In genomic region chr17:27512619-27513161, GRCm38 (mm10) we compare ENCODE assay signal across 8 mouse cellular contexts. TPM values are rescaled to one million over a fixed set of nuclear protein-coding genes. Genes with fewer than 3 reads are reported as not detected.
A peak's percentile ranks its signal among the peaks of the same experiment; 100 is the strongest.
DNase-seq lines count a peak whose midpoint lies in the region; ATAC-seq and TF ChIP-seq lines count a peak whose summit lies in the region.

No protein-coding gene starts in this region.

- no peaks in the 10 kb centered on the region for H3K9me3 ChIP-seq in heart, embryonic 12.5 days (replicated peaks)
- 0 out of 2 replicates have a peak, but pooled peaks cover 3% of the 10 kb centered on the region for H3K9me3 ChIP-seq in E14TG2a.4 (ENCODE audit: low read length)
- H3K9me3 ChIP-seq in embryonic facial prominence, embryonic 10.5 days = no peaks in the 10 kb centered on the region
- no peaks in the 10 kb centered on the region for H3K9me3 ChIP-seq in intestine, embryonic 15.5 days
- H3K9me3 ChIP-seq in neural tube, embryonic 13.5 days = no peaks in the 10 kb centered on the region

- H3K4me1 ChIP-seq in heart, embryonic 12.5 days (replicated peaks) = peaks cover 24% of the 10 kb centered on the region
- H3K4me1 ChIP-seq in E14TG2a.4 (replicated peaks; ENCODE audit: low read depth, low read length) = peaks cover 21% of the 10 kb centered on the region
- H3K4me1 ChIP-seq in embryonic facial prominence, embryonic 10.5 days = peaks cover 56% of the 10 kb centered on the region
- peaks cover 22% of the 10 kb centered on the region for H3K4me1 ChIP-seq in intestine, embryonic 15.5 days (replicated peaks)
- peaks cover 37% of the 10 kb centered on the region for H3K4me1 ChIP-seq in neural tube, embryonic 13.5 days (replicated peaks)

- peak overlapping the region; percentile 69 for H3K9ac ChIP-seq in heart, embryonic 12.5 days
- H3K9ac ChIP-seq in intestine, embryonic 15.5 days = peak overlapping the region; percentile 43
- H3K9ac ChIP-seq in neural tube, embryonic 13.5 days = peak overlapping the region; percentile 83

- H3K4me3 ChIP-seq in heart, embryonic 12.5 days = peak overlapping the region; percentile 69
- peak overlapping the region; percentile 74 for H3K4me3 ChIP-seq in E14TG2a.4 (replicated peaks; ENCODE audit: low read length)
- peak overlapping the region; percentile 67 for H3K4me3 ChIP-seq in embryonic facial prominence, embryonic 10.5 days
- H3K4me3 ChIP-seq in intestine, embryonic 15.5 days (replicated peaks) = peak overlapping the region; percentile 49
- peak overlapping the region; percentile 59 for H3K4me3 ChIP-seq in neural tube, embryonic 13.5 days

- TF ChIP-seq CTCF in E14TG2a.4 (conservative IDR thresholded peaks at IDR 0.05; ENCODE audit: low read length) = no peak

- H3K27me3 ChIP-seq in heart, embryonic 12.5 days (replicated peaks) = peaks cover 99% of the 10 kb centered on the region
- peaks cover 95% of the 10 kb centered on the region for H3K27me3 ChIP-seq in E14TG2a.4 (ENCODE audit: insufficient read depth, low read length)
- peaks cover 100% of the 10 kb centered on the region for H3K27me3 ChIP-seq in embryonic facial prominence, embryonic 10.5 days (replicated peaks; ENCODE audit: low read depth, poor library complexity, severe bottlenecking)
- H3K27me3 ChIP-seq in intestine, embryonic 15.5 days (replicated peaks) = peaks cover 89% of the 10 kb centered on the region
- H3K27me3 ChIP-seq in neural tube, embryonic 13.5 days = peaks cover 76% of the 10 kb centered on the region

- peak overlapping the region; percentile 100 for H3K4me2 ChIP-seq in heart, embryonic 12.5 days
- H3K4me2 ChIP-seq in intestine, embryonic 15.5 days (replicated peaks) = peak overlapping the region; percentile 98
- H3K4me2 ChIP-seq in neural tube, embryonic 13.5 days = peak overlapping the region; percentile 93

- WGBS in heart, embryonic 12.5 days = 4% methylated on average over 73 of the region's 78 CpGs
- 1% methylated on average over 78 of the region's 78 CpGs for WGBS in embryonic facial prominence, embryonic 10.5 days
- under 1% methylated on average over 78 of the region's 78 CpGs for WGBS in intestine, embryonic 15.5 days
- under 1% methylated on average over 77 of the region's 78 CpGs for WGBS in neural tube, embryonic 13.5 days

- DNase-seq in heart, postnatal 4 days = no peak
- peak; percentile 42 for DNase-seq in embryonic facial prominence, embryonic 10.5 days (ENCODE audit: low spot score)
- no peak for DNase-seq in frontal cortex, postnatal 10 days (ENCODE audit: low spot score in 2 of 2)
- DNase-seq in urinary bladder, postnatal 4 days (ENCODE audit: low spot score in 2 of 2) = no peak

- no peak for ATAC-seq in heart, embryonic 12.5 days (ENCODE audit: insufficient number of reproducible peaks, low FRiP score)
- peak; percentile 28 for ATAC-seq in intestine, embryonic 15.5 days
- peak; percentile 7; the same call in 1 of the 2 replicates for ATAC-seq in neural tube, embryonic 13.5 days (ENCODE audit: low read depth)

- H3K36me3 ChIP-seq in heart, embryonic 12.5 days = no peaks in the 10 kb centered on the region
- no peaks in the 10 kb centered on the region for H3K36me3 ChIP-seq in E14TG2a.4 (ENCODE audit: insufficient read depth, low read length)
- H3K36me3 ChIP-seq in embryonic facial prominence, embryonic 10.5 days (replicated peaks) = no peaks in the 10 kb centered on the region
- no peaks in the 10 kb centered on the region for H3K36me3 ChIP-seq in intestine, embryonic 15.5 days
- H3K36me3 ChIP-seq in neural tube, embryonic 13.5 days = no peaks in the 10 kb centered on the region

- no peak overlapping the region for H3K27ac ChIP-seq in heart, embryonic 12.5 days (ENCODE audit: poor library complexity, severe bottlenecking)
- peak overlapping the region; percentile 51 for H3K27ac ChIP-seq in embryonic facial prominence, embryonic 10.5 days (replicated peaks)
- H3K27ac ChIP-seq in intestine, embryonic 15.5 days = no peak overlapping the region
- H3K27ac ChIP-seq in neural tube, embryonic 13.5 days (replicated peaks) = peak overlapping the region; percentile 42; the same call in 1 of the 2 replicates

RNA-seq across cellular contexts. Expression of gene Grm4, which starts 8.5 kb away (rescaled TPM):
- polyA plus RNA-seq in heart, embryonic 12.5 days (2016; fragmentation: Nextera tagmentation; extraction: Ambion mirVana) = 0.08 and 0.10 TPM in 2 replicates
- total RNA-seq in heart, postnatal 4 days (2021) = under 1 TPM in 1 of 2 experiments, not detected in 1; 0.07 TPM
- polyA plus RNA-seq in embryonic facial prominence, embryonic 10.5 days (2016; fragmentation: Nextera tagmentation; extraction: Ambion mirVana) = 0.96 and 1.3 TPM in 2 replicates
- 0.28 and 0.29 TPM in 2 replicates for polyA plus RNA-seq in intestine, embryonic 15.5 days (2015; fragmentation: Nextera tagmentation; extraction: Ambion mirVana)
- 3.5 and 4.3 TPM in 2 replicates for polyA plus RNA-seq in neural tube, embryonic 13.5 days (2015; fragmentation: Nextera tagmentation; extraction: Ambion mirVana)

RNA-seq across cellular contexts. Expression of gene Hmga1, which starts 43.6 kb away (rescaled TPM):
- polyA plus RNA-seq in heart, embryonic 12.5 days (2016; fragmentation: Nextera tagmentation; extraction: Ambion mirVana) = 188 and 194 TPM in 2 replicates
- total RNA-seq in heart, postnatal 4 days (2021) = 10 to 100 TPM; 54.8 to 59.1 TPM
- 819 and 896 TPM in 2 replicates for polyA plus RNA-seq in embryonic facial prominence, embryonic 10.5 days (2016; fragmentation: Nextera tagmentation; extraction: Ambion mirVana)
- polyA plus RNA-seq in intestine, embryonic 15.5 days (2015; fragmentation: Nextera tagmentation; extraction: Ambion mirVana) = 298 and 307 TPM in 2 replicates
- 121 and 127 TPM in 2 replicates for polyA plus RNA-seq in neural tube, embryonic 13.5 days (2015; fragmentation: Nextera tagmentation; extraction: Ambion mirVana)

RNA-seq across cellular contexts. Expression of gene AI413582, which starts 52.9 kb away (rescaled TPM):
- polyA plus RNA-seq in heart, embryonic 12.5 days (2016; fragmentation: Nextera tagmentation; extraction: Ambion mirVana) = 13.2 and 14.9 TPM in 2 replicates
- 1 to 10 TPM; 8.7 to 8.8 TPM for total RNA-seq in heart, postnatal 4 days (2021)
- 12.1 and 15.9 TPM in 2 replicates for polyA plus RNA-seq in embryonic facial prominence, embryonic 10.5 days (2016; fragmentation: Nextera tagmentation; extraction: Ambion mirVana)
- polyA plus RNA-seq in intestine, embryonic 15.5 days (2015; fragmentation: Nextera tagmentation; extraction: Ambion mirVana) = 29.7 and 38.2 TPM in 2 replicates
- polyA plus RNA-seq in neural tube, embryonic 13.5 days (2015; fragmentation: Nextera tagmentation; extraction: Ambion mirVana) = 41.3 and 46.0 TPM in 2 replicates

Comparison
In these comparisons a context has a peak if more than half of its experiments do, and no peak if none do; other contexts are left out.
1. H3K27ac ChIP-seq: peak in embryonic facial prominence, embryonic 10.5 days (single experiment) and neural tube, embryonic 13.5 days (single experiment); none in heart, embryonic 12.5 days (single experiment) and intestine, embryonic 15.5 days (single experiment).
2. Peak in every context shown above with its lines, with median percentiles within 50 percentile points of each other: H3K4me2 ChIP-seq, H3K4me3 ChIP-seq and H3K9ac ChIP-seq.